Mouse (Mus musculus) ES-Bruce4 (cell line): ENCODE data around the gene Pdx1. TPM values are rescaled to one million over a fixed set of nuclear protein-coding genes. Genes with fewer than 3 reads are reported as not detected.

ENCODE experiments used
- H3K27ac ChIP-seq: 2 replicates; pipeline ENCODE4 v1.5.1; 2012; ENCODE audit warnings: low read length, inconsistent platforms; ENCODE audit not compliant: insufficient read depth
- H3K27me3 ChIP-seq: 2 replicates; pipeline ENCODE4 v1.6.1; 2012; ENCODE audit warnings: mild to moderate bottlenecking, low read length, inconsistent platforms; ENCODE audit not compliant: control insufficient read depth, poor library complexity, insufficient read depth, severe bottlenecking
- H3K36me3 ChIP-seq: 2 replicates; pipeline ENCODE4 v1.6.1; 2012; ENCODE audit warnings: inconsistent platforms, mild to moderate bottlenecking, low read length, moderate library complexity; ENCODE audit not compliant: control insufficient read depth, poor library complexity, insufficient read depth, severe bottlenecking
- H3K4me1 ChIP-seq: one replicate; pipeline ENCODE4 v1.8.1; 2011; ENCODE audit warnings: low read length; ENCODE audit not compliant: control insufficient read depth, insufficient read depth
- H3K4me3 ChIP-seq: 2 replicates; pipeline ENCODE4 v1.5.1; 2011; ENCODE audit warnings: low read depth, mild to moderate bottlenecking, low read length
- H3K9ac ChIP-seq: 2 replicates; pipeline ENCODE4 v1.6.1; 2012; ENCODE audit warnings: low read depth, mild to moderate bottlenecking, inconsistent platforms; ENCODE audit not compliant: poor library complexity, severe bottlenecking
- H3K9me3 ChIP-seq: replicated peaks from 2 replicates; pipeline ENCODE4 v1.6.1; 2012; ENCODE audit warnings: mild to moderate bottlenecking, low read length, inconsistent platforms; ENCODE audit not compliant: control insufficient read depth, poor library complexity, insufficient read depth, severe bottlenecking
- CTCF ChIP-seq: IDR thresholded peaks from one replicate; pipeline ENCODE4 v1.8.1; 2011; ENCODE audit warnings: low read depth, low read length
- EP300 ChIP-seq: IDR thresholded peaks from 2 replicates; pipeline ENCODE4 v1.6.1; 2011; ENCODE audit warnings: low read depth, low read length; ENCODE audit not compliant: insufficient read depth
- POLR2A ChIP-seq: IDR thresholded peaks from one replicate; pipeline ENCODE4 v1.8.1; 2011; ENCODE audit warnings: low read length; ENCODE audit not compliant: insufficient read depth
- polyA plus RNA-seq: library from polyadenylated mRNA; stranded (reverse); fragments of >200 nt; gene quantifications from 2 replicates; pipeline ENCODE4 v1.2.4, GENCODE M21; 2011; ENCODE audit warnings: low read depth; ENCODE audit not compliant: missing spikeins, insufficient read depth, insufficient read length

Pdx1 gene
- polyA plus RNA-seq, 1 experiment: not detected

DNA sequence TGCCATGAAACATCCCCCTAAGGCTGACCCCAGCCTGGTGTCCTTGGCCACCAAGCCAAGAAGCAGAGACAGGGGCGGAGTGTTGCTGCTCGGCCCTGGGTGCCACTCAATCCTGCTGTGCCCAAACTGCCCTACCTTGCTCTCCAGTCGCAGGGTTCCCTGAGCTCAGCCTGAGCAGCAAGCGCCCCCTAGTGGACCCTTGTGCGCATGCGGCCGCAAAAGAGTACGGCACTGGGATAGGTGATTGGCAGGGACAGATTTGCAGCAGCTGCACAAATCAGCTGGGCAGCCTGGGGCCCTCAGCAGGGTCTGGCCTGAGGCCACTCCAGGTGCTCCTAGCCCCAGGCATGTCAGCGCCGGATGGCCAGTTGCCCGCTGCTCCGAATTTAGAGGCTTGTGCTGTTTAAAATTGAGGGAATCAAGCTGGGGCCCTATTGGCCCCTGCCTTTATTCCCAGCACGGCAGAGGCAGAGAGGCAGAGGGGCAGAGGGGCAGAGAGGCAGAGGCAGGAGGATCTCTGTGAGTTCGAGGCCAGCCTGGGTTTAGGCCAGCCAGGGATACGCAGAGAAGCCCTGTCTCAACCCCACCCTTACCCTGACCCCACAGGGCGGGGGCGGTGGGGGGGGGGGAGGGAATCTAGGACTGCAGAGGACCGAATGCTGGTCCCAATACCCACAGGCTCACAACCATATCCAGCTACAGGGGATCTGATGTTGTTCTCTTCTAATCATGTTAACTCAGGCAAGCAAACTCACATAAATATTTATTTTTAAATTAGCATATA lies 23.6 kb downstream of the Pdx1 start:
- Histone ChIP-seq H3K27ac (no peak overlapping the region), H3K9ac (no peak overlapping the region), H3K4me1 (no peaks in the 10 kb centered on the region), H3K36me3 (no peaks in the 10 kb centered on the region), H3K9me3 (no peaks in the 10 kb centered on the region), H3K4me3 (peak overlapping the region; percentile 24; the same call in 1 of the 2 replicates), H3K27me3 (no peaks in the 10 kb centered on the region)
- TF ChIP-seq CTCF (peak; percentile 95), EP300 (no peak), POLR2A (no peak)

DNA sequence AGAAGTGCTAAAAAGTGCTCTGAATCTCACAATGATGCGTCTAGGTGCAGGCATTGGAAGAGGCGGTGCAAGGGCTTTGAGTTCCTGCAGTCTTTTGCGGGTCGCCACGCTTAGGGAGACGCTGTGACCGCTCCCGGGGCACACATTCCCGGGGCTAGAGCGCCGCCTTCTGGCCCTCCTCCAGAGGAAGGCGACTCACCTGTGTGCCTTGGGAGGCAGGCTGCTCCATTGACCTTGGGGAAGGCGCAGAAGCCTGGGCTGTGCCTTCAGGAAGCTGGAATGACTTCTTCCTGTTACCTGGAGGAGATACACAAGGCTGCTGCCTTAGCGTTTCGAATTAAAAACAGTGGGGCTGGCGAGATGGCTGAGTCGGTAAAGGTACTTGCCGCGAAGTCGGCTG lies 24.4 kb downstream of the Pdx1 start:
- Histone ChIP-seq H3K27me3 (no peaks in the 10 kb centered on the region), H3K4me3 (peak overlapping the region; percentile 24; the same call in 1 of the 2 replicates), H3K9me3 (no peaks in the 10 kb centered on the region), H3K4me1 (no peaks in the 10 kb centered on the region), H3K9ac (no peak overlapping the region), H3K36me3 (no peaks in the 10 kb centered on the region), H3K27ac (no peak overlapping the region)
- TF ChIP-seq EP300 (0 out of 2 replicates have a peak, but pooled peaks have one; percentile 29), CTCF (peak; percentile 72), POLR2A (no peak)

DNA sequence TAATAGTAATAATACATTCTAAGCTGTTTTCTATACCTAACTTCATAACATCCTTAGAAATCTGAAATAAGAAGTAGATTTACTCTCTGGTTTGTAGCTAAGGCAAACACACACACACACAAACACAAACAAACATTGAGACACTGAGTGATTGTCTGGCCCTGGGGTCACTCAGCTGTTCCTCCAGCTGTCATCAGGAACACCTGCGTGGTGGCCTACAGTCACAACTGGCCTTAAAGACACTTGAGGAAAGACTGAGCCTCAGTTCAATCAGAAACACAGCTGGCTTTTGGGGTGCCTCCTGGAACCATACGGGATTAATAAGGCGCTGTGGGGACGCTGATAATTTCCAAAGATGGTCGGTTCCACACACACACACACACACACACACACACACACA lies 27.5 kb downstream of the Pdx1 start:
- H3K27ac ChIP-seq: no peak overlapping the region
- TF ChIP-seq EP300: no peak
- TF ChIP-seq CTCF: no peak
- no peak for TF ChIP-seq POLR2A
- no peaks in the 10 kb centered on the region for H3K9me3 ChIP-seq
- no peaks in the 10 kb centered on the region for H3K36me3 ChIP-seq
- H3K4me3 ChIP-seq: no peak overlapping the region
- no peak overlapping the region for H3K9ac ChIP-seq
- peaks cover 3% of the 10 kb centered on the region; the same call in 1 of the 2 replicates for H3K27me3 ChIP-seq
- no peaks in the 10 kb centered on the region for H3K4me1 ChIP-seq

DNA sequence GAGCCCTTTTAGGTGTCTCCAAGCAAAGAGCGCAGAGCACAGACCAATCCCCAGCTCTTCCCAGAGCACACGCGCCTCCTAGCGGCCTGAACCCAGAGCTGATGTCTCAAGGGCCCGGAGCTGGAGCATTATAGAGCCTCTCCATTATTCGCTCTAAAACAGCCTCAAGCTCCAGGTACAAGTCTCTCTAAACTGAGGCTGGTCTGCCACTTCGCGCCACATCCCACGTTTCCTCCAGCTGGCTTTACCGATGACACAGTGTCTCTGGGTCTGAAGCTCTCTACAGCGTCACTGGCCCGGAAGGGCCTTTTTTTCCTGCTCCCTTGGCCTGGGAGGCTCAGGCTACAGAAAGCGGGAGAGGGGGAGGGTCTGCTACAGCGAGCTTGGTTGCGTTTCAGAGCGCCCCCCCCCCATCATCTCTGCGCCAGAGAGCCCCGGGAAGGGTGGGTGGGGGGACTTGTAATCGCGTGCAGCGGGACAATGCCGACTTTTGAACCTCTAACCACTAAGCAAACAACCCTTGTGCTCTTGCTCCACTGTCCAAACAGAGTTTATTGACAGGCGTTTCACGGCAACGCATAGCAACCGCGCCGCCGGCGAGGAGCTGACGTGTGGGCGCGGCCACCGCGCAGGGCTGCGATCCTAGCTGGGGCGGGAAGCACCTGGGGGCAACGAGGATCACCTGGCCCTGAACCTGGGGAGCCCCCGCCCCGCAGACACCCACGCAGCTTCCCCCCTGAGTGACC lies 29.7 kb downstream of the Pdx1 start:
- no peaks in the 10 kb centered on the region for H3K36me3 ChIP-seq

DNA sequence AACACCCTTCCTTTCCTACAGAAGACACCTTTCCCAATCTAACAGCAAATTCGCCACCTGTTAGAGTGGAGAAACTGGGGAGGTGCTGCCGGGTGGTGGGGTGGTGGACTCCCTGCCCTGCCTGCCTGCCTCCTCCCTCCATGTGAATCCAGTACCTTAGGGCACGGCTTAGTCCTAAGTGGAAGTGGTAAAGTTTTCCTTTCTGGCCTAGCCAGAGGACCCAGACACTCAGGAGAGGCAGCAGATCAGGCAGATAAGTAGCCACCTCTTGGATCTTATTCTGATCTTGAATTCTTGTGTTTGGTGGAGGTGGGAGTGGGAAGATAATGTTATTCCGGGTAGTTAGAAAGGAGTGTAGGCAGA lies 30.2 kb downstream of the Pdx1 start:
- Histone ChIP-seq H3K36me3 (no peaks in the 10 kb centered on the region), H3K27ac (no peak overlapping the region), H3K27me3 (peaks cover 11% of the 10 kb centered on the region), H3K9me3 (no peaks in the 10 kb centered on the region), H3K4me3 (peak overlapping the region; percentile 62), H3K9ac (no peak overlapping the region), H3K4me1 (no peaks in the 10 kb centered on the region)
- TF ChIP-seq CTCF (no peak), EP300 (no peak), POLR2A (no peak)

More for the DNA sequence above, 29.7 kb downstream of the Pdx1 start:
- no peak overlapping the region for H3K9ac ChIP-seq
- H3K27ac ChIP-seq: no peak overlapping the region
- TF ChIP-seq POLR2A (no peak), CTCF (peak; percentile 79), EP300 (no peak)
- H3K9me3 ChIP-seq: no peaks in the 10 kb centered on the region
- no peaks in the 10 kb centered on the region for H3K4me1 ChIP-seq
- peaks cover 11% of the 10 kb centered on the region for H3K27me3 ChIP-seq
- peak overlapping the region; percentile 62 for H3K4me3 ChIP-seq
